Mouse (Mus musculus) splenic B cell, adult 2 months (primary cell): Measurements from ENCODE around the gene Disp1.

Source experiments
- DNase-seq: peaks from one replicate; pipeline ENCODE4 v3.0.0-alpha.2; 2011; ENCODE audit warnings: low read depth, low spot score
- H3K27me3 ChIP-seq: 2 replicates; pipeline ENCODE4 v1.6.1; 2012; ENCODE audit warnings: mild to moderate bottlenecking, low read length, moderate library complexity, mixed read lengths; ENCODE audit not compliant: control insufficient read depth, poor library complexity, insufficient read depth, severe bottlenecking
- H3K36me3 ChIP-seq: 2 replicates; pipeline ENCODE4 v1.6.1; 2012; ENCODE audit warnings: mild to moderate bottlenecking, low read length, moderate library complexity, mixed read lengths; ENCODE audit not compliant: control insufficient read depth, poor library complexity, insufficient read depth, severe bottlenecking

Disp1 gene

GRCm38 (mm10) chr1:183113546-183113945 lies 107.8 kb downstream of the Disp1 start:
- Histone ChIP-seq H3K27me3 (no peaks in the 10 kb centered on the region), H3K36me3 (no peaks in the 10 kb centered on the region)
- DNase-seq, result no peak

GRCm38 (mm10) chr1:183107476-183107875 lies 113.8 kb downstream of the Disp1 start:
- DNase-seq, result no peak
- Histone ChIP-seq H3K27me3 (no peaks in the 10 kb centered on the region), H3K36me3 (no peaks in the 10 kb centered on the region)

- no peaks in the 10 kb centered on the region for H3K27me3 ChIP-seq
- no peak for DNase-seq
- H3K36me3 ChIP-seq, result no peaks in the 10 kb centered on the region
These were observed 116.6 kb downstream of the Disp1 start for GRCm38 (mm10) chr1:183104696-183105095.

GRCm38 (mm10) chr1:183102775-183103174 lies 118.5 kb downstream of the Disp1 start:
- no peak for DNase-seq
- H3K27me3 ChIP-seq, result no peaks in the 10 kb centered on the region
- no peaks in the 10 kb centered on the region for H3K36me3 ChIP-seq

GRCm38 (mm10) chr1:183102153-183102552 lies 119.2 kb downstream of the Disp1 start:
- no peaks in the 10 kb centered on the region for H3K27me3 ChIP-seq
- H3K36me3 ChIP-seq, result no peaks in the 10 kb centered on the region
- no peak for DNase-seq

- Histone ChIP-seq H3K27me3 (no peaks in the 10 kb centered on the region), H3K36me3 (no peaks in the 10 kb centered on the region)
- no peak for DNase-seq
These were observed 120.0 kb downstream of the Disp1 start for GRCm38 (mm10) chr1:183101371-183101770.

GRCm38 (mm10) chr1:183100245-183100644 lies 121.1 kb downstream of the Disp1 start:
- Histone ChIP-seq H3K36me3 (no peaks in the 10 kb centered on the region), H3K27me3 (no peaks in the 10 kb centered on the region)
- DNase-seq, result no peak

GRCm38 (mm10) chr1:183099686-183100085 lies 121.6 kb downstream of the Disp1 start:
- Histone ChIP-seq H3K27me3 (no peaks in the 10 kb centered on the region), H3K36me3 (no peaks in the 10 kb centered on the region)
- no peak for DNase-seq

- Histone ChIP-seq H3K27me3 (no peaks in the 10 kb centered on the region), H3K36me3 (0 out of 2 replicates have a peak, but pooled peaks cover 2% of the 10 kb centered on the region)
- no peak for DNase-seq
These were observed 123.7 kb downstream of the Disp1 start for GRCm38 (mm10) chr1:183097606-183098005.

- Histone ChIP-seq H3K36me3 (0 out of 2 replicates have a peak, but pooled peaks cover 2% of the 10 kb centered on the region), H3K27me3 (no peaks in the 10 kb centered on the region)
- DNase-seq, result no peak
These were observed 125.8 kb downstream of the Disp1 start for GRCm38 (mm10) chr1:183095454-183096088.

GRCm38 (mm10) chr1:183092296-183092695 lies 129.0 kb downstream of the Disp1 start:
- H3K36me3 ChIP-seq, result 0 out of 2 replicates have a peak, but pooled peaks cover 2% of the 10 kb centered on the region
- no peak for DNase-seq
- no peaks in the 10 kb centered on the region for H3K27me3 ChIP-seq

- DNase-seq, result no peak
- 0 out of 2 replicates have a peak, but pooled peaks cover 2% of the 10 kb centered on the region for H3K36me3 ChIP-seq
These were observed 130.1 kb downstream of the Disp1 start for GRCm38 (mm10) chr1:183091203-183091602.

GRCm38 (mm10) chr1:183088661-183089060 lies 132.7 kb downstream of the Disp1 start:
- no peak for DNase-seq
- H3K27me3 ChIP-seq, result no peaks in the 10 kb centered on the region
- H3K36me3 ChIP-seq, result 0 out of 2 replicates have a peak, but pooled peaks cover 2% of the 10 kb centered on the region

More at GRCm38 (mm10) chr1:183091203-183091602, 130.1 kb downstream of the Disp1 start:
- H3K27me3 ChIP-seq, result no peaks in the 10 kb centered on the region

- no peak for DNase-seq
- H3K27me3 ChIP-seq, result no peaks in the 10 kb centered on the region
- no peaks in the 10 kb centered on the region for H3K36me3 ChIP-seq
These were observed 134.5 kb downstream of the Disp1 start for GRCm38 (mm10) chr1:183086843-183087242.

- DNase-seq, result no peak
- Histone ChIP-seq H3K36me3 (no peaks in the 10 kb centered on the region; the same call in 1 of the 2 replicates), H3K27me3 (no peaks in the 10 kb centered on the region)
These were observed 137.0 kb downstream of the Disp1 start for GRCm38 (mm10) chr1:183084085-183085050.
